Mouse (Mus musculus): Measurements from ENCODE around the gene Tmem136. TPM values are rescaled to one million over a fixed set of nuclear protein-coding genes. Genes with fewer than 3 reads are reported as not detected.
"Not testable (repeated sequence)": the region's sequence is repeated elsewhere in the genome, so short reads cannot be mapped to it uniquely, and the experiment has no call there.

Gene Tmem136
- polyA plus RNA-seq, 1 experiment from 2014 or later, result 9.2 TPM

- Histone ChIP-seq H3K27ac (ENCODE audit: low read depth, low read length) (no peak overlapping the region), H3K4me2 (ENCODE audit: low read length) (no peak overlapping the region), H3K36me3 (ENCODE audit: control insufficient read depth, insufficient read depth, low read length) (no peaks in the 10 kb centered on the region), H3K9ac (ENCODE audit: low read depth, low read length) (no peak overlapping the region), H3K4me3 (ENCODE audit: low read length) (no peak overlapping the region), H3K9me3 (ENCODE audit: control insufficient read depth, low read length) (no peaks in the 10 kb centered on the region), H3K4me1 (ENCODE audit: control insufficient read depth, insufficient read depth, low read depth, low read length) (no peaks in the 10 kb centered on the region), H3K27me3 (replicated peaks; ENCODE audit: control insufficient read depth, insufficient read depth, low read length) (no peaks in the 10 kb centered on the region)
- 78% methylated on average over 3 of the region's 3 CpGs for WGBS
- no peak for ATAC-seq
Measured at GRCm38 (mm10) chr9:43133525-43133924, 17.2 kb upstream of the Tmem136 start.

DNA sequence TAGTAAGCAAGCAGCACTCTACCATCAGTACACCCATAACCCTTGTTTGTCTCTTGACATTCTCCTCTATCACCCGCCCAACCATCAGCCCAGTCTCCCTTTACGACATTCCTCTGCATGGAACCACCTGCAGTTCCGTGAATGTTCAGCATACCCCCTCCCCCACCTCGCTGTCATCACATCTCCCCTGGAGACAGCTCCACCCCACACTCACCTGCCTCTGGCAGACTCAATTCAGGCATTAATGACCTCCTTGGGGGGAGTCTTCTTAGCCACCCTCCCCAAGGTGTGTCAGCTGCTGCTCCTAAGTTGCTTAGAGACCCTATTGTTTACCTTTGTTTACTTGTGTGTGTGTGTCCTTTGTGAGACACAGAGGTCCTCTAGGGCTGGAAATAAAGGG lies 16.0 kb upstream of the Tmem136 start:
- 28% methylated on average over 4 of the region's 4 CpGs for WGBS
- no peaks in the 10 kb centered on the region for H3K27me3 ChIP-seq (replicated peaks; ENCODE audit: control insufficient read depth, insufficient read depth, low read length)
- no peak overlapping the region for H3K9ac ChIP-seq (ENCODE audit: low read depth, low read length)
- no peak for ATAC-seq
- H3K27ac ChIP-seq (ENCODE audit: low read depth, low read length), result no peak overlapping the region
- no peak overlapping the region for H3K4me2 ChIP-seq (ENCODE audit: low read length)
- no peak overlapping the region for H3K4me3 ChIP-seq (ENCODE audit: low read length)
- H3K9me3 ChIP-seq (ENCODE audit: control insufficient read depth, low read length), result no peaks in the 10 kb centered on the region
- no peaks in the 10 kb centered on the region for H3K36me3 ChIP-seq (ENCODE audit: control insufficient read depth, insufficient read depth, low read length)
- no peaks in the 10 kb centered on the region for H3K4me1 ChIP-seq (ENCODE audit: control insufficient read depth, insufficient read depth, low read depth, low read length)

GRCm38 (mm10) chr9:43131940-43132339 lies 15.6 kb upstream of the Tmem136 start:
- Histone ChIP-seq H3K9me3 (ENCODE audit: control insufficient read depth, low read length) (no peaks in the 10 kb centered on the region), H3K4me3 (ENCODE audit: low read length) (no peak overlapping the region), H3K4me1 (ENCODE audit: control insufficient read depth, insufficient read depth, low read depth, low read length) (no peaks in the 10 kb centered on the region), H3K9ac (ENCODE audit: low read depth, low read length) (no peak overlapping the region), H3K4me2 (ENCODE audit: low read length) (no peak overlapping the region), H3K27me3 (replicated peaks; ENCODE audit: control insufficient read depth, insufficient read depth, low read length) (no peaks in the 10 kb centered on the region), H3K27ac (ENCODE audit: low read depth, low read length) (no peak overlapping the region), H3K36me3 (ENCODE audit: control insufficient read depth, insufficient read depth, low read length) (no peaks in the 10 kb centered on the region)
- 87% methylated on average over 5 of the region's 5 CpGs for WGBS
- no peak for ATAC-seq

DNA sequence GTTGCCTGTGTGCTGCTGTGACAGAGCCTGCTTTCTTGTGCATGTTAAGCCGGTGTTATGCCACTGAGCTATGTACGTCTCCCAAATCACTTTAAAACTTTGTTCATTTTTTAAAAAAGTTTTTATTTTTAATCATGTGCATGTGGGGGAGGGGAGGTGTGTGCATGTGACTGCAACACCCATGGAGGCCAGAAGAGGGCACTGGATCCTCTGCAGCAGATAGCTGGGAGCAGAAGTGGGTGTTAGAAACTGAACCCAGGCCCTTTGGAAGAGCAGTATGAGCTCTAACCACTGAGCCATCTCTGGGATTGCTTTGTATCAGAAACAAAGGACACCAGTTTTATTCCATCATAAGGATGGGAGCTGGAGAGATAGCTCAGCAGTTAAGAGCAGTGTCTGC lies 14.3 kb upstream of the Tmem136 start:
- no peak overlapping the region for H3K27ac ChIP-seq (ENCODE audit: low read depth, low read length)
- H3K9me3 ChIP-seq (ENCODE audit: control insufficient read depth, low read length), result no peaks in the 10 kb centered on the region
- no peaks in the 10 kb centered on the region for H3K4me1 ChIP-seq (ENCODE audit: control insufficient read depth, insufficient read depth, low read depth, low read length)
- no peak overlapping the region for H3K9ac ChIP-seq (ENCODE audit: low read depth, low read length)
- H3K36me3 ChIP-seq (ENCODE audit: control insufficient read depth, insufficient read depth, low read length), result no peaks in the 10 kb centered on the region
- WGBS, result 94% methylated on average over 2 of the region's 2 CpGs
- no peak for ATAC-seq
- H3K4me2 ChIP-seq (ENCODE audit: low read length), result no peak overlapping the region
- H3K4me3 ChIP-seq (ENCODE audit: low read length), result no peak overlapping the region
- no peaks in the 10 kb centered on the region for H3K27me3 ChIP-seq (replicated peaks; ENCODE audit: control insufficient read depth, insufficient read depth, low read length)

GRCm38 (mm10) chr9:43127101-43127787 lies 10.9 kb upstream of the Tmem136 start:
- no peak overlapping the region for H3K4me2 ChIP-seq (ENCODE audit: low read length)
- no peaks in the 10 kb centered on the region for H3K4me1 ChIP-seq (ENCODE audit: control insufficient read depth, insufficient read depth, low read depth, low read length)
- H3K27me3 ChIP-seq (replicated peaks; ENCODE audit: control insufficient read depth, insufficient read depth, low read length), result no peaks in the 10 kb centered on the region
- no peak overlapping the region for H3K27ac ChIP-seq (ENCODE audit: low read depth, low read length)
- H3K9me3 ChIP-seq (ENCODE audit: control insufficient read depth, low read length), result no peaks in the 10 kb centered on the region
- no peaks in the 10 kb centered on the region for H3K36me3 ChIP-seq (ENCODE audit: control insufficient read depth, insufficient read depth, low read length)
- WGBS, result 62% methylated on average over 10 of the region's 10 CpGs
- ATAC-seq, result no peak
- no peak overlapping the region for H3K4me3 ChIP-seq (ENCODE audit: low read length)
- H3K9ac ChIP-seq (ENCODE audit: low read depth, low read length), result no peak overlapping the region

DNA sequence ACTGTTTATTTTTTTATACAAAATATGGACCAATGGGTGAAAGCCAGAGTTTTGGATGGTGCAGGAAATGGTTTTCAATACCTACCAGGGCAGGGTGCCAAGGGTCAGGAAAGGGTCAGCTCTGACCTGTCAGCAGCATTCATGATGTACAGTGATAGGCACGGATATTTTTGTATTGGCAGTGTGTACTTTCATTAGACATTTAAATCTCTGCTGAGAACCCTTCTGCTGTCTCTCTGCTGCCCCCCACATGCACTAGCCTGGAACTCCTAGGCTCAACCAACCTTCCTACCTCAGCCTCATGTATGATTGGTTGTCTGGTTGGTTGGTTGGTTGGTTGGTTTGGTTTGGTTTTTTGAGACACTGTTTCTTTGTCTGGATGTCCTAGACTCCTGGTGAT lies 6.0 kb upstream of the Tmem136 start:
- no peak overlapping the region for H3K4me2 ChIP-seq (ENCODE audit: low read length)
- H3K9ac ChIP-seq (ENCODE audit: low read depth, low read length), result no peak overlapping the region
- H3K4me1 ChIP-seq (ENCODE audit: control insufficient read depth, insufficient read depth, low read depth, low read length), result no peaks in the 10 kb centered on the region
- no peak overlapping the region for H3K27ac ChIP-seq (ENCODE audit: low read depth, low read length)
- H3K4me3 ChIP-seq (ENCODE audit: low read length), result no peak overlapping the region
- no peaks in the 10 kb centered on the region for H3K36me3 ChIP-seq (ENCODE audit: control insufficient read depth, insufficient read depth, low read length)
- 41% methylated on average over 1 of the region's 1 CpGs for WGBS
- no peaks in the 10 kb centered on the region for H3K9me3 ChIP-seq (ENCODE audit: control insufficient read depth, low read length)
- ATAC-seq, result no peak
- H3K27me3 ChIP-seq (replicated peaks; ENCODE audit: control insufficient read depth, insufficient read depth, low read length), result no peaks in the 10 kb centered on the region

- ATAC-seq; H3K9ac ChIP-seq (ENCODE audit: low read depth, low read length); H3K27ac ChIP-seq (ENCODE audit: low read depth, low read length); H3K4me2 ChIP-seq (ENCODE audit: low read length); H3K9me3 ChIP-seq (ENCODE audit: control insufficient read depth, low read length); H3K4me1 ChIP-seq (ENCODE audit: control insufficient read depth, insufficient read depth, low read depth, low read length); H3K4me3 ChIP-seq (ENCODE audit: low read length); H3K36me3 ChIP-seq (ENCODE audit: control insufficient read depth, insufficient read depth, low read length); H3K27me3 ChIP-seq (replicated peaks; ENCODE audit: control insufficient read depth, insufficient read depth, low read length): not testable (repeated sequence)
- WGBS, result 81% methylated on average over 2 of the region's 2 CpGs
Measured at GRCm38 (mm10) chr9:43121948-43122347, 5.6 kb upstream of the Tmem136 start.

DNA sequence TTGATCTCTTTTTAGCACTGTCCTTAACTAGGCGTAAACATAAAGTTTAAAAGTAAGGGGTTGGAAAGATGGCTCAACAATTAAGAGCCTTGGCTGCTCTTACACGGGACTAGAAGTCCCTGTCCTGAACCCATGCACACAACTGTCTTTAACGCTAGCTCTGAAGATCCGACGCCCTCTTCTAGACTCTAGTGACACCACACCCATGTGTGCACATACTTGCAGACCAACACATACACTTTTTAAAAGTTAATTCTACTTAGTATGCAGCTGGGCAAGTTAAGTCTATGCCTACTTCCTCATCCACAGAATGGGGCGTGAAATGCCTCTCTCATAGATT lies 597 bp upstream of the Tmem136 start:
- peak overlapping the region; percentile 69 for H3K4me2 ChIP-seq (ENCODE audit: low read length)
- peaks cover 8% of the 10 kb centered on the region; the same call in 1 of the 2 replicates for H3K4me1 ChIP-seq (ENCODE audit: control insufficient read depth, insufficient read depth, low read depth, low read length)
- H3K27ac ChIP-seq (ENCODE audit: low read depth, low read length), result no peak overlapping the region

GRCm38 (mm10) chr9:43115431-43116133 lies 788 bp downstream of the Tmem136 start:
- WGBS, result 16% methylated on average over 12 of the region's 12 CpGs
- Histone ChIP-seq H3K27ac (ENCODE audit: low read depth, low read length) (peak overlapping the region; percentile 72), H3K4me1 (ENCODE audit: control insufficient read depth, insufficient read depth, low read depth, low read length) (peaks cover 8% of the 10 kb centered on the region; the same call in 1 of the 2 replicates), H3K9me3 (ENCODE audit: control insufficient read depth, low read length) (no peaks in the 10 kb centered on the region), H3K4me2 (ENCODE audit: low read length) (peak overlapping the region; percentile 69), H3K9ac (ENCODE audit: low read depth, low read length) (peak overlapping the region; percentile 97), H3K36me3 (ENCODE audit: control insufficient read depth, insufficient read depth, low read length) (peaks cover 4% of the 10 kb centered on the region; the same call in 1 of the 2 replicates), H3K4me3 (ENCODE audit: low read length) (peak overlapping the region; percentile 98), H3K27me3 (replicated peaks; ENCODE audit: control insufficient read depth, insufficient read depth, low read length) (no peaks in the 10 kb centered on the region)
- no peak for ATAC-seq

More for the DNA sequence above, 597 bp upstream of the Tmem136 start:
- Histone ChIP-seq H3K36me3 (ENCODE audit: control insufficient read depth, insufficient read depth, low read length) (no peaks in the 10 kb centered on the region), H3K4me3 (ENCODE audit: low read length) (no peak overlapping the region), H3K27me3 (replicated peaks; ENCODE audit: control insufficient read depth, insufficient read depth, low read length) (no peaks in the 10 kb centered on the region), H3K9me3 (ENCODE audit: control insufficient read depth, low read length) (no peaks in the 10 kb centered on the region), H3K9ac (ENCODE audit: low read depth, low read length) (no peak overlapping the region)
- ATAC-seq, result peak; percentile 4; the same call in 1 of the 2 replicates
- 86% methylated on average over 6 of the region's 6 CpGs for WGBS
